Mouse (Mus musculus): ENCODE results near the gene Zbtb8b. TPM values are rescaled to one million over a fixed set of nuclear protein-coding genes. Genes with fewer than 3 reads are reported as not detected.
"Not testable (repeated sequence)": the region's sequence is repeated elsewhere in the genome, so short reads cannot be mapped to it uniquely, and the experiment has no call there.

The Zbtb8b gene
- 2.5 and 2.8 TPM in 2 replicates for polyA plus RNA-seq (2015; fragmentation: Nextera tagmentation; extraction: Ambion mirVana)

DNA sequence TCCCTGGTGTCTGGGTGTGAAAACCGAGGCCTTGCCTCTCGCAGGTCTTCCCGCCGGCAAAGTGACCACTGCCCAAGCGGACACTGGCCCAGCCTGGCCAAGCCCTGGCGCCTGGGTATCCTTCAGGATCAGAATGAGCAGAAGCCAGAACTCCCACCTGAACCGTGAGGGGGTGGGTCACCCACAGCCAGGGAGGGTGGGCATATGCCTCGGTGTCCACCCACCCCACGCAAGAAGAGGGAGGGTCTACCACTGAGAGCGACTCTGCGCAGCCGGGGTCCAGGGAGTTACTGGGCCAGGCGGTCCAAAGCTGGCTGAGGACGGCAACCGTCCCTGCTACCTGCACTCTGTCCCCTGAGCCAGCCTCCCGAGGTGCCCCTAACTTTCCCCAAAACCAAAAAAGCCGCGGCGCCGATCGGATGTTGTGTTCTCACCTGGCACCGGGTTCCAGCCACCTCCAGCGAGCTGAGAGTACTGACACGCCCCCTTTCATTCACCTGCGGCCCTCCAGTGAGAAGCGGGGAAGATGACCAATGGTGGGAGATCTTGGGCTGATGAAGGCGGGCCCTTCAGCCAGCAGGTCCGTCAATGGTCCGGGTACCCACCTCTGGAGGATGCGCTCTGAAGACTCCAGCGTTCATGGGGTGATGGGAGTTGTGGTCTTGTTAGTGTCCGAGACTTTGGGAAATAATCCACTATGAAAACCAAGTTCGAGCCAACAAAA is at the start of gene Zbtb8b:
Gene Zbtb8b (minus strand): TSS at position 514 of the 724 bp plus-strand sequence.
- Histone ChIP-seq H3K4me2 (peak within 1 kb of the TSS; percentile 66), H3K4me3 (peak within 1 kb of the TSS; percentile 47), H3K27me3 (peaks cover 44% of the 10 kb centered on the region), H3K27ac (no peak within 1 kb of the TSS), H3K9me3 (no peaks in the 10 kb centered on the region; the same call in 1 of the 2 replicates), H3K9ac (peak within 1 kb of the TSS; percentile 67), H3K36me3 (no peaks in the 10 kb centered on the region), H3K4me1 (peaks cover 11% of the 10 kb centered on the region)
- 1% methylated on average over 33 of the region's 33 CpGs for WGBS
- peak; percentile 76; the same call in 1 of the 2 replicates for ATAC-seq (ENCODE audit: insufficient number of reproducible peaks, insufficient read depth, low FRiP score, low TSS enrichment, low read depth)

- ATAC-seq (ENCODE audit: insufficient number of reproducible peaks, insufficient read depth, low FRiP score, low TSS enrichment, low read depth): no peak
- Histone ChIP-seq H3K4me3 (no peak overlapping the region), H3K4me1 (no peaks in the 10 kb centered on the region), H3K9ac (no peak overlapping the region), H3K4me2 (no peak overlapping the region), H3K27ac (no peak overlapping the region), H3K36me3 (peaks cover 92% of the 10 kb centered on the region), H3K27me3 (no peaks in the 10 kb centered on the region), H3K9me3 (no peaks in the 10 kb centered on the region)
- 86% methylated on average over 1 of the region's 1 CpGs for WGBS
These were observed 40.4 kb upstream of the Zbtb8b start for GRCm38 (mm10) chr4:129481090-129481489.

DNA sequence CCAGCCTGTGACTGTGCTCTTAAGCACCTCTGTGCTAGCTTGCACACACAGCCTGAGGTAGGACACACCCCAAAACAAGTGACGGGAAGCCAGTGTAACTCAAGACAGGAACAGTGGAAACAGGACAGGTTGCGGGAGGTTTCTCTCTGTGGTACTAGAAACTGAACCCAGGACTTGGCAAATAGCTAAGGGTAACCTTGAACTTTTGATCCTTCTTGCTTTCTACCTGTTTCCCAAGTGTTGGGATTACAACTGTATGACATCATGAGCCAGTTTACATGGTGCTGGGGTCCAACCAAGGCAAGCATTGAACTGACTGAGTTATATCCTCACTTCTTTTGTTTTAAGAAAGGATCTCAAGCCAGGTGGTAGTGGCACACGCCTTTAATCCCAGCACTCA is 39.2 kb upstream of the Zbtb8b start:
- Histone ChIP-seq H3K9ac (no peak overlapping the region), H3K27me3 (no peaks in the 10 kb centered on the region), H3K9me3 (no peaks in the 10 kb centered on the region), H3K36me3 (peaks cover 91% of the 10 kb centered on the region), H3K4me1 (no peaks in the 10 kb centered on the region), H3K4me3 (no peak overlapping the region), H3K4me2 (no peak overlapping the region), H3K27ac (no peak overlapping the region)
- no peak for ATAC-seq (ENCODE audit: insufficient number of reproducible peaks, insufficient read depth, low FRiP score, low TSS enrichment, low read depth)
- 85% methylated on average over 3 of the region's 3 CpGs for WGBS

- H3K9ac ChIP-seq: no peak overlapping the region
- ATAC-seq (ENCODE audit: insufficient number of reproducible peaks, insufficient read depth, low FRiP score, low TSS enrichment, low read depth): no peak
- H3K9me3 ChIP-seq: no peaks in the 10 kb centered on the region
- no peak overlapping the region for H3K27ac ChIP-seq
- no peak overlapping the region for H3K4me2 ChIP-seq
- no peaks in the 10 kb centered on the region for H3K27me3 ChIP-seq
- no peak overlapping the region for H3K4me3 ChIP-seq
- 90% methylated on average over 11 of the region's 11 CpGs for WGBS
- no peaks in the 10 kb centered on the region for H3K4me1 ChIP-seq
- H3K36me3 ChIP-seq: peaks cover 88% of the 10 kb centered on the region
These were observed 35.4 kb upstream of the Zbtb8b start for GRCm38 (mm10) chr4:129476047-129476446.

GRCm38 (mm10) chr4:129464286-129464815 is 23.7 kb upstream of the Zbtb8b start:
- Histone ChIP-seq H3K27me3 (no peaks in the 10 kb centered on the region), H3K36me3 (peaks cover 57% of the 10 kb centered on the region), H3K4me3 (no peak overlapping the region), H3K9me3 (no peaks in the 10 kb centered on the region), H3K4me1 (peaks cover 14% of the 10 kb centered on the region), H3K9ac (no peak overlapping the region), H3K4me2 (no peak overlapping the region), H3K27ac (no peak overlapping the region)
- no peak for ATAC-seq (ENCODE audit: insufficient number of reproducible peaks, insufficient read depth, low FRiP score, low TSS enrichment, low read depth)
- WGBS: 83% methylated on average over 4 of the region's 4 CpGs

GRCm38 (mm10) chr4:129463097-129464059 is 22.7 kb upstream of the Zbtb8b start:
- no peaks in the 10 kb centered on the region for H3K9me3 ChIP-seq
- H3K9ac ChIP-seq: no peak overlapping the region
- H3K27me3 ChIP-seq: no peaks in the 10 kb centered on the region
- WGBS: 86% methylated on average over 24 of the region's 24 CpGs
- no peak for ATAC-seq (ENCODE audit: insufficient number of reproducible peaks, insufficient read depth, low FRiP score, low TSS enrichment, low read depth)
- H3K27ac ChIP-seq: no peak overlapping the region
- 0 out of 2 replicates have a peak overlapping the region, but pooled peaks have one; percentile 84 for H3K4me2 ChIP-seq
- no peak overlapping the region for H3K4me3 ChIP-seq
- H3K4me1 ChIP-seq: peaks cover 14% of the 10 kb centered on the region
- H3K36me3 ChIP-seq: peaks cover 49% of the 10 kb centered on the region

GRCm38 (mm10) chr4:129462118-129462517 is 21.5 kb upstream of the Zbtb8b start:
- no peak for ATAC-seq (ENCODE audit: insufficient number of reproducible peaks, insufficient read depth, low FRiP score, low TSS enrichment, low read depth)
- H3K27me3 ChIP-seq: no peaks in the 10 kb centered on the region
- peaks cover 36% of the 10 kb centered on the region for H3K36me3 ChIP-seq
- no peaks in the 10 kb centered on the region for H3K9me3 ChIP-seq
- H3K4me2 ChIP-seq: peak overlapping the region; percentile 84
- peaks cover 14% of the 10 kb centered on the region for H3K4me1 ChIP-seq
- H3K4me3 ChIP-seq: peak overlapping the region; percentile 95
- WGBS: 36% methylated on average over 3 of the region's 3 CpGs
- H3K27ac ChIP-seq: no peak overlapping the region
- H3K9ac ChIP-seq: peak overlapping the region; percentile 87

DNA sequence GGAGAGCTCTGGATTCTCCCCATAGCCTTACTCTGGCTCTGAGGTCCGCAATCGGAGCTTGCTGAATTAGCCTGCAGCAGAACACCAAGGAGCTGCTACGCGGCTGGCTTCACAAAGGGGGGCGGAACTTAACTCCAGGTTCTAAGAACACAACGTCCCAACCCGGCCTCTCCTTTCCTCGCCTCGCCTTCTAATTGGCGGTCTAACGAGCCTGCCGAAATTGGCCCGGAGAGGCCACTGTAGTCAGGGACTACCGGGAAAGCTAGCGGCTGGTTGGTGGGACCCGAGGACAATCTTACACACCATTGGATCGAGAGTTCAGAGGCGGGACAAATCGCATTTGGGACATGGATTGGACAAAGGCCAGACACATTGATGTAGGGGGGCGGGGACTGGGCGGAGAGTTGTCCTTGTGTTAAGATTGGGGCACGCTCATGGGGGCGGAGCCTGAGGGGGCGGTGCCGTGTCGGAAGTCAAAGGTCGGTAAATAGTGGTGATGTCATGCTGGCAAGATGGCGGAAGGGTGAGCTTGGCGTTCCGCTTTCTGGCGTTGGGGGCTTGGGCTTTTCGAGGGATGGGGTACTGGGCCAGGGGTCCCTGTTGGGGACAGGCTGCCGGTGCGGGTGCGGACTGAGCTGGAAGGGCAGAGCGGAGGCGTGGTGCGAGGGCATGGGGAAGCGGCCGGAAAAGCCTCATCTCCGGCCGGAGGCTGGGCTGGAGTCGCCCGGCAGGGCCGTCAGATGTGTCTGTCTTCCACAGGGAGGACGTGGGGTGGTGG is 20.7 kb upstream of the Zbtb8b start, which contains the start of gene Bsdc1:
Gene Bsdc1 (plus strand): TSS at position 399 of the 778 bp plus-strand sequence.
- no peaks in the 10 kb centered on the region for H3K9me3 ChIP-seq
- H3K9ac ChIP-seq: peak within 1 kb of the TSS; percentile 87
- peak; percentile 96 for ATAC-seq (ENCODE audit: insufficient number of reproducible peaks, insufficient read depth, low FRiP score, low TSS enrichment, low read depth)
- no peaks in the 10 kb centered on the region for H3K27me3 ChIP-seq
- H3K27ac ChIP-seq: peak within 1 kb of the TSS; percentile 89
- H3K4me1 ChIP-seq: peaks cover 14% of the 10 kb centered on the region
- under 1% methylated on average over 45 of the region's 46 CpGs for WGBS
- H3K4me3 ChIP-seq: peak within 1 kb of the TSS; percentile 95
- peak within 1 kb of the TSS; percentile 84 for H3K4me2 ChIP-seq
- H3K36me3 ChIP-seq: peaks cover 29% of the 10 kb centered on the region

- Histone ChIP-seq H3K27me3 (no peaks in the 10 kb centered on the region), H3K9ac (peak overlapping the region; percentile 72), H3K36me3 (peaks cover 24% of the 10 kb centered on the region), H3K4me1 (peaks cover 14% of the 10 kb centered on the region), H3K27ac (peak overlapping the region; percentile 89), H3K4me2 (peak overlapping the region; percentile 84), H3K9me3 (no peaks in the 10 kb centered on the region), H3K4me3 (peak overlapping the region; percentile 95)
- WGBS: under 1% methylated on average over 4 of the region's 4 CpGs
- ATAC-seq (ENCODE audit: insufficient number of reproducible peaks, insufficient read depth, low FRiP score, low TSS enrichment, low read depth): 0 out of 2 replicates have a peak, but pooled peaks have one; percentile 26
These were observed 20.2 kb upstream of the Zbtb8b start for GRCm38 (mm10) chr4:129460827-129461182.

DNA sequence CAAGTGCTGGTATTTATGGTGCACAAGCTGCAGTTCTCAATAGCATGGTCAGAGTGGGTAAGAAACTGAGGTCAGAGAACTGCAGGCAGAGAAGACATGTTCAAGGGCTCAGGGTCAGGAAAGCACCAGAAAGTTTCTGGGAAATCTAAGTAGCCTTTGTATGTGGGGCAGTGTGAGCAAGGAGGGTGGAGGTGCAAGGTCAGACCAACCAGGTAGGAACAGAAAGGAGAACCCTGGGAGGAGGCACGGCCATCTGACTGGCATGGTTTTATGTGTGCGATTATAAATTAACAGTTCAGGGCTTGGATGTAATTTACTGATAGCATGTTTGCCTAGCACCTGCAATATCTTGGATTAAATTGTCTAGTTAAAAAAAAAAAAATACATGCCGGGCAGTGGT is 19.1 kb upstream of the Zbtb8b start:
- no peak for ATAC-seq (ENCODE audit: insufficient number of reproducible peaks, insufficient read depth, low FRiP score, low TSS enrichment, low read depth)
- 84% methylated on average over 3 of the region's 3 CpGs for WGBS

DNA sequence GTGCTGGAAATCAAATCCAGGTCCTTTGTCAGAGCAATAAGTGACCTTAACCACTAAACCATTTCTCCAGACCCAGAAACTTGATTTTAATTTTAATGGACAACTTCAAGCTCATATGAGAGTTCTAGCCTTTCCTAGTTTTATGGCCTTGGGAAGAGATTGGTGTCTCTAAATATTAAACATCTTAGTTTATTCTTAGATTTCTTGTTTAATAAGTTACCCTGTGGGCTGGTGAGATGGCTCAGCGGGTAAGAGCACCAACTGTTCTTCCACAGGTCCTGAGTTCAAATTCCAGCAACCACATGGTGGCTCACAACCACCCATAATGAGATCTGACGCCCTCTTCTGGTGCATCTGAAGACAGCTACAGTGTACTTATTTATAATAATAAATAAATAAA is 16.7 kb upstream of the Zbtb8b start:
- H3K9me3 ChIP-seq; H3K27me3 ChIP-seq; H3K4me2 ChIP-seq; H3K36me3 ChIP-seq; H3K4me1 ChIP-seq; ATAC-seq (ENCODE audit: insufficient number of reproducible peaks, insufficient read depth, low FRiP score, low TSS enrichment, low read depth); H3K27ac ChIP-seq; H3K9ac ChIP-seq; H3K4me3 ChIP-seq: not testable (repeated sequence)
- WGBS: 70% methylated on average over 2 of the region's 2 CpGs

More for the DNA sequence above, 19.1 kb upstream of the Zbtb8b start:
- peaks cover 14% of the 10 kb centered on the region for H3K4me1 ChIP-seq
- no peak overlapping the region for H3K4me2 ChIP-seq
- no peak overlapping the region for H3K9ac ChIP-seq
- H3K27me3 ChIP-seq: no peaks in the 10 kb centered on the region
- H3K9me3 ChIP-seq: no peaks in the 10 kb centered on the region
- no peak overlapping the region for H3K27ac ChIP-seq
- H3K36me3 ChIP-seq: peaks cover 13% of the 10 kb centered on the region
- H3K4me3 ChIP-seq: no peak overlapping the region
